Mouse (Mus musculus) neural tube, postnatal 0 days (tissue): ENCODE data around the gene Vmn1r119. TPM values are rescaled to one million over a fixed set of nuclear protein-coding genes. Genes with fewer than 3 reads are reported as not detected.

ENCODE experiments used
- polyA plus RNA-seq: library from polyadenylated mRNA; unstranded; fragments of >200 nt; fragmentation: Nextera tagmentation; extraction: Ambion mirVana; gene quantifications from 2 replicates; pipeline ENCODE4 v1.2.1, GENCODE M21; 2015

Vmn1r119 gene
- not detected in 2 replicates for polyA plus RNA-seq

GRCm38 (mm10) chr7:21012355-21012754 lies at the start of gene Vmn1r119:
Gene Vmn1r119 (minus strand): TSS chr7:21012455.

DNA sequence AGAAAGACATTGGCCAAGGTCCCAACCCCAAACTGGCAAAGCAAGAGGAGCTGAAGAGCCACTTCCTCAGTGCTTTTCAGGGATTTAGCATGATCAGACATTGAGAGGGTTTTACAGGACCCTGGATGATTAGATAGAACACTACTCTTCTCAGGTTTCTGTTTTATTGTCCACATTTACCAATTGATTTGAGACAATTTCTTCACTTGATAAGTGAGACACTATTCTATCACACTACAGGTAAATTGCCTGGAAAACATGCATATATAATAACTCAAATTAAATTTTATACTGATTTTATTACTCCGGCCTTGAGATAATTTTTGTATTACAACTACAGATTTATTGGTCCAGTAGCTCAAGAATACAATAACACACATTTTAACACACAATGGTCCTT lies 41.4 kb upstream of the Vmn1r119 start, which contains the start of gene Vmn1r120:
Vmn1r120 (minus strand) TSS at position 101 of the 400 bp plus-strand sequence.

Other genes with a start within 250 kb of the Vmn1r119 start
- gene Vmn1r112, start 241.3 kb downstream of the Vmn1r119 start, polyA plus RNA-seq: not detected in 2 replicates
- gene Vmn1r113, start 225.2 kb downstream of the Vmn1r119 start, polyA plus RNA-seq: not detected in 2 replicates
- not detected in 2 replicates for gene Vmn1r114, start 200.3 kb downstream of the Vmn1r119 start, polyA plus RNA-seq
- gene Vmn1r115, start 167.5 kb downstream of the Vmn1r119 start, polyA plus RNA-seq: not detected in 2 replicates
- not detected in 2 replicates for gene Vmn1r116, start 140.2 kb downstream of the Vmn1r119 start, polyA plus RNA-seq
- not detected in 2 replicates for gene Vmn1r117, start 128.3 kb downstream of the Vmn1r119 start, polyA plus RNA-seq
- not detected in 2 replicates for gene Vmn1r118, start 100.1 kb downstream of the Vmn1r119 start, polyA plus RNA-seq
- gene Vmn1r120, start 41.3 kb upstream of the Vmn1r119 start, polyA plus RNA-seq: not detected in 2 replicates
- gene Vmn1r121, start 86.1 kb upstream of the Vmn1r119 start, polyA plus RNA-seq: not detected in 2 replicates
- not detected in 2 replicates for gene Vmn1r122, start 121.7 kb upstream of the Vmn1r119 start, polyA plus RNA-seq
- gene Vmn1r123, start 149.7 kb upstream of the Vmn1r119 start, polyA plus RNA-seq: not detected in 2 replicates
- gene Gm5157, start 178.0 kb upstream of the Vmn1r119 start, polyA plus RNA-seq: not detected in 2 replicates
- gene Vmn1r124, start 248.2 kb upstream of the Vmn1r119 start, polyA plus RNA-seq: not detected in 2 replicates